Mouse (Mus musculus) kidney, postnatal 36 days (tissue): Measurements from ENCODE around the gene Med12l.

Experiments used
- DNase-seq, 2 experiments: peaks; one replicate each; pipeline ENCODE4 v3.0.0; 2021 to 2022; ENCODE audit warnings: mixed read lengths in 2 of 2

Med12l gene

DNA sequence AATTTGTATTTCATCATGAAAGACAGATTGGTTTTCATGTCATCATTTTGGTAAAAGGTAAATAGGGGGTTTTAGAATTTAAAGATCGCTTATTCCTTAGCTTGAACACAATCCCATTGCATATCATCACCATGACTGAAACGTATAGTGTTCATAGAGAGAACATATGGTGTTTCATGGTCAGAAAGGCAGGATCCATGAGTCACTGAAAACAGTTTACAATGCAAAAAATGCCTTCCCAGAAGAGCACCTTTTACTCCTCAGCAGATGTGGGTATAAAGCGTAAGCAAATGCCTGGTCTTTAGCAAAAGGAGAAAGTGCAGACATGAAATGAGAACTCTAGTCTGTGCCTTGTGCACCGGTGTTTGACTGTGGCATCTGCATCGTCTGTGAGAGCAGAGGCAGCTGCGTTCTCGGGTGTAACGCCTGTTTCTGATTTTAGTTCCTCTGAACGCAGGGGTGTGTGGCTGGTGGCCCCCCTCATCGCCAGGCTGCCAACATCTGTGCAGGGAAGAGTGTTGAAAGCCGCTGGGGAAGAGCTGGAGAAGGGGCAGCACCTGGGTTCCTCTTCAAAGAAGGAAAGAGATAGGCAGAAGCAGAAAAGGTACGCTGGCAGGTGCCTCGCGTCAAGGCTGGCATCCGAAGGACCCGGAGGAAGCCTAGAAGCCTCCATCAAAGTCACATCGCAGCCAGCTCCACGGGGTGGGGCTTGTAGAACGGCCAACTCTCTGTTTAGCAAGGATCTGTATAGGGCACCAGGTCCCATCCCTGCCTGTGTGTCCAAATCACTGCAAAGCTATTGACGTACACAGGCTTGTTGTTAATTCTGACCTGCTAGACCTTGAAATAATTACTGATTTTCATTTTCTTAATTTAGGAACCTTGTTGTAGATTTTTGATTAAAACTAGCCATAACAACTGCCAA is 252.4 kb downstream of the Med12l start:
- no peak for DNase-seq

DNA sequence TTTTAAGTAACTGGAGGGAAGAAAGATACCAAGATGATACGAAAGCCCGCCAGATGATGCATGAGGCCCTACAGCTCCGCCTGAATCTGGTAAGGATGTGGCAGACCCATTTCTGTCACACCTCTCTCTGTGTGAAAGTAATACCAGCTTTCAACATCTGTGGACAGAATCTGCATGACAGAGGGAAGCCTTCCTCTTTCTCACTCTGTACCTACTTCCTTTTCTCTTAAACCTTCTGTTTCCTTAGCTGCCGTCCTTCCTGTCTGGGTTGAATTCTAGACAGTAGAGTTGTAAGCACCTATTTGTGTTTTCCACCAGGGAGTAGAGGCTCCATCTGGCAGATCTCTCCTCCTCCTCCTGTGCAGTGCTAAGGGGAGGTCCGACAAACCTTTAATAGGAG is 255.1 kb downstream of the Med12l start:
- DNase-seq = no peak

DNA sequence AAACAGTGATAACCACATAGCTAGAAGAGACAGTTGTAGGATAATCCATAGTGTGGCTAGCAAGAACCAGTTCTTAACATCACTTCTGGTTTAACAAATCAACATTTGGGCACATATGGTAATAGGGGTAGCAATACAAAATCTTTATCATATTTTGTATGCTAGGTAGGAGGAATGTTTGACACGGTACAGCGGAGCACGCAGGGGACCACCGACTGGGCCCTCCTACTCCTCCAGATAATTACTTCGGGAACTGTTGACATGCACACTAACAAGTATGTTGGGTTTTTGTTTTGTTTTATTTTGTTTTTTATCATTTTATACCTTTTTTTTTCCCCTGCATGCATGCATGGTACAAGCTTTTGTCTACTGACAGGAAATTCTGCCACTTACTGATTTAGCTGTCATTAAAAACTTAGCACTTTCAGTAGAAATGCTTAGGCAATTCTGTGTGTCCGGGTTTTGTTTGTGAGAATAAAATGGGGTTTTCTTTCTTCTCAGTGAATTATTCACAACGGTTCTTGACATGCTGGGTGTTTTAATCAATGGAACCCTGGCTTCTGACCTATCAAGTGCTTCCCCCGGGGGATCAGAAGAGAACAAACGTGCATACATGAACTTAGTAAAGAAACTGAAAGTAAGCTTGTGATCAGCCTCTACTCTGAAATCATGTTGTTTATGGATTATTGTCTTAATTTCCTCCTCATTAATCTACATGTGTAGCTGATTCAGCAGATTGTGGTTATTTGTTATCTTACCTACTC is 256.3 kb downstream of the Med12l start:
- no peak for DNase-seq

DNA sequence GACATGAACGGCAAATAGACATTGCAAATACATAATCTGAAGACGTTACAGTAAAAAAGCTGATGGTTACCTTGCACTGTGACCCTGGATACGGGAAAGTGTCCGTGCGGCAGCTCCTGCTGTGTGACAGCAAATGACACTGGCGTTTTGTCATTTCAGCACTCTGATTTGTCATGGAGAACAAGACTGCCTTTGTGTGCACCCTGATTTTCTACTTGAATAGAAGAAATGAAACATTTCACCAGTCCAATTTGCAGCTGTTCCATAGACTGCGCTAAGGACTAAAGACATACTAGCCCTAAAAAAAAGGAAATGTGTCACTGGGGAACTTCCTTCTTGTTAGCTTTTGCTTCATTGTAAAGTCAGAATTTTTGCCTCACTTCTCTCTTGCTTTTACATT is 257.1 kb downstream of the Med12l start, which contains the start of gene P2ry12:
TSS of gene P2ry12 (minus strand) at position 168 of the 400 bp plus-strand sequence.
- no peak for DNase-seq

DNA sequence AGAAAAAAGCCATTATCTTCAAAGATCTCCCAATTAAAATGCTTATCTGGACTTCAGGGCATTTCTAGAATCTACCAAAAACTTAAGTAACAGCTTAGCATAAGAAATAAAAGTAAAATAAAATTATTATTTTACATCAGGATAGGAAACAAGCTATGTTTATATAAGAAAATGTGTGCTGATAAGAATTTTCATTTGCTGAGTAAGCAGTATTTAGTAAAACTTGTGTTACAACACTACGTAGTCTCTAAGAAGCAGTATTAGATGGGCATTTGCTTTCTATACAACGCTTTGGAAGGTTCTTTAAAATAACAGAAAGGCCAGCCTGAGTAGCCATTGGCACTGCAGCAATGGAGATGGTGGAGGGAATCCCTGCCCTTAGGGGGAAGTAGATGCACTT is 257.8 kb downstream of the Med12l start:
- no peak for DNase-seq

DNA sequence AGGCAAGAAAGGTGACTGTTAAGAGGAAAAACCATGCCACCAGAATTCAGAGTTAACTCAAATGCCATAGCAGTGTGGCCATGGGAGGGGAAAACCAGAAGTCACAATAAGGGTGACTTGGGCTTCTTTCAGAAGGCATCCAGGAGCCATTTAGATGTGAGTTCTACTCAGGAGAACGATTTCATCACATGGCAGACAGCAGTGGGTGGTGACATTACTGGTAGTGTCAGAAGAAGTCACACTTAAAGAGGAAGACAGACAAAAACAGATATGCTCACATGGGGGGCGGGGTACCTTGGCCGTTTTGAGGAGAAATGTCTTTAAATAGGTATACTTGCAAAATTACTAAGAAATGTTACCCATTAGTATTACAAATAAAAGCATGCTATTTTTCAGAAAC is 258.4 kb downstream of the Med12l start:
- DNase-seq = no peak

DNA sequence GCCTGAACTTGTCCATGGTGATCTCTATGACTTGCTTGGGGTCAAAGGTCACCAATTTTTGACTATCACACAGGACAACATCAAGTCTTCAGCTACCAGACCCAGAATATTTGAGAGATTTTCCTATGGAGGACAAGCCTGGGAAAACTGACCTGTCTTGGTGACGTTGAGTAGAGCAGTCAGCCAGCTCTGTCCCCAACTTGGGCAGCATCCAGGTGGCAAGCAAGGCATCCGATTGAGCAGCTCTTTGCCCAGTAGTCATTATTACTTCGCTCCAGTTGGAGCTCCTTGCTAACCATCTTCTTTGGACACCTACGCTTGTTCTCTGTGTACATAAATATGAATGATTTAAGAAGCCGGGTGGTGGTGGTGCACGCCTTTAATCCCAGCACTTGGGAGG is 265.2 kb downstream of the Med12l start:
- DNase-seq = no peak

DNA sequence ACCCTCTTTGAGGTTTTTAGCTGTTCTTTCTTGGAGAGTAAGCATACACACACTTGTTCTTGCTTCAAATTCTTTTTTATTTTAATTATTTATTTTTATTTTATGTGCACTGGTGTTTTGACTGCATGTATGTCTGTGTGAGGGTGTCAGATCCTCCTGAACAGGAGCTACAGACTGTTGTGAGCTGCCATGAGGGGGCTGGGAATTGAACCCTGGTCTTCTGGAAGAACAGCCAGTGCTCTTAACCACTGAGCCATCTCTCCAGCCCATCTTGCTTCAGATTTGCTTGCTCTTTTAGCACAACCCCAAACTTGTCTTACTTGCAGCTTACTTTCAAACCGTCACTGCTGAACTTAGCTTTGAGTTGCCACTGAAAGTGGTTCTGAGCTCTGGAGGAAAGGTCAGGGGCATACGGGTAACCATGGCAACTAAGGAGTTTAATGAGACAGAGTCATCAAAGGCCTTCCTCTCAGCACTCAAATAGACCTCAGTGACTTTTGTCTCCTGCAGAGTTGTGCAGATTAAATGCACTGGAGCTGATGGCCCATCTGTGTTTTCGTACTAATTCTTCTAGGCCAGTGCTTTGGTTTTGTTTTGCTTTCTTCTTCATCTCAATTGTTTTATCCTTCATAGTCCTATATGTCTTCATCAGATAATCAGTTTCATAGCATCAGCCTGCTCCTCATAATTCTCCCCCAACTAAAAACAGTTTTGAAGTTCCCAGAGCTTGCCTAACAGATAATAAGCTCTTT is 272.1 kb downstream of the Med12l start:
- no peak for DNase-seq

DNA sequence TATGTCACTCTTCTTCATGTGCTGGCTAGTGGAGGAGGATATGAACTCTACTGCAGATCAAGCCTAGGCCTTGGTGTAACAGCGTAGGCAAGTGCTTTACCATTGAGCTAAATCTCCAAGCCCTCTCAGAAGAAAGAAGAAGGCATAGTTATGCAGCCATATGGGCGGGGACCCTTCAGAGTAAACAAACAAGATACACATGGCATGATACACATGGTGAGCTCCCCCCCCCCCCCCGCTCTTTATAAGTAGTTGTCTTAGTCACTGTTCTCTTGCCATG is 272.6 kb downstream of the Med12l start:
- no peak for DNase-seq

DNA sequence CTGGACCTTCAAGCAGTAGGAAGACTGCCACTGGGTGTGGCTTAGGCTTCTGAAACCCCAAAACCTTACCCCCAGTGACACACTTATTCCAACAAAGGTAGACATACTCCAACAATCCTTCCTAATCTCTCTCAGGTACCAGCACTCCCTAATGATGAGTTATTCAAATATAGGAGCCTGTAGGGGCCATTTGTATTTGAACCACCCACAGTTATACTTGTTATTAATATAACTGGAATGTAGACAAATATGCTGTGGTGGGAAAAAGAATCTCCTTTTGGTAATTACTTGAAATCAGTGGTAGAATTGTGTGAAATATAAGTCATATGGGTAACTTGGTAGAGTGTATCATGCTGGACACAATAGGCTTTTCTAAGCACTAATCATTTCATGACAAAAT is 273.0 kb downstream of the Med12l start:
- DNase-seq = no peak

DNA sequence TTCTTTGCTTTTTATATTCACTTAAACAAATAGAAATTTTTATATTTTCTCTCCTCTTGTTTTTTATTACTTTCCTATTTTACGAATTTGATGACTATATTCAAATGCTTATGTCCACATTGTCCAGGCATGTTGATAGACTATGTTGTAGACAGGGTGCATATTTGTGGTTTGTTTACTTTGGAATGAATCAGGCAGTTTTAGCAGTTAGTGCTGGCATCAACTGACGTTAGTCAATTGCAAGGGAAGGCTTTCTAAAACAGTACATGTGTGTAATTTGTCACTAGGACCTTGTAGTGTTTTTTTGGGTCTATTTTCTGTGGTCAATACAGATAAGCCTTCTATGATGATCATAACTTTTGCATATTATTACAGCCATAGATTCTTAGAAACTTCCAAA is 284.9 kb downstream of the Med12l start:
- DNase-seq = no peak

DNA sequence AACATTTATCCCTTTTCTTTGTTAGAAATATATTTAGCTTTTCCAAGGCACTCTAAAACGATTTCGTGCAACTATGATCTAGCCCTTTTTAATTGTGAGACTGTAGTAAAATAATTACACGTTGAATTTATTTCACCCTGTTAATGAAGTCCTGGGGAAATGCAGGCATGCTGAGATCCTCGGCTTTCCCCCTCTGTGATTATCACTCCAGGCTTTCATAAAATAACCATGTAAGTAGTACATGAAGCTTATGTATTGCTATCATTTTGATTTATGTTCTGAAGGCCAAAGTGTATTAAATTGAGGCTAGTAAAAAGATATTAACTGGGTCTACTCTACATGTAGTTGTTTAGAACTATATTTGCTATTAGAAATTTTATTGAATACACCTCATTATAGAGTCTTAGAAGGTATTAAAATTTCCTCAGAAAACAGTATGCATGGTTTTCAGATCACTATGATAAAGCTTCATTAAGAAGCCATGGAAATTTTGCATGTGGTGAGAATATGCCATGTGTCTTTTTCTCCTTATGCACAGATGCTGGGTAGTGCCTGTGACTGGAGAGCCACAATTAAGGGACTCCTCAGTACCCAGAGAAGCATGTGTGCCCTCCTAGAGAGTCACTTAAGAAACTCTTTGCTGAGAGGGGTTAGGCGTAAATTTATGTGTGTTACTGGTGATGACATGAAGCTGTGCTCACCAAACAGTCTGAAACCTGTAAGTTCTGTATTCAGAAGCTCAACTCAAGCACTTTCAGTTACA is 288.0 kb downstream of the Med12l start:
- DNase-seq = no peak

DNA sequence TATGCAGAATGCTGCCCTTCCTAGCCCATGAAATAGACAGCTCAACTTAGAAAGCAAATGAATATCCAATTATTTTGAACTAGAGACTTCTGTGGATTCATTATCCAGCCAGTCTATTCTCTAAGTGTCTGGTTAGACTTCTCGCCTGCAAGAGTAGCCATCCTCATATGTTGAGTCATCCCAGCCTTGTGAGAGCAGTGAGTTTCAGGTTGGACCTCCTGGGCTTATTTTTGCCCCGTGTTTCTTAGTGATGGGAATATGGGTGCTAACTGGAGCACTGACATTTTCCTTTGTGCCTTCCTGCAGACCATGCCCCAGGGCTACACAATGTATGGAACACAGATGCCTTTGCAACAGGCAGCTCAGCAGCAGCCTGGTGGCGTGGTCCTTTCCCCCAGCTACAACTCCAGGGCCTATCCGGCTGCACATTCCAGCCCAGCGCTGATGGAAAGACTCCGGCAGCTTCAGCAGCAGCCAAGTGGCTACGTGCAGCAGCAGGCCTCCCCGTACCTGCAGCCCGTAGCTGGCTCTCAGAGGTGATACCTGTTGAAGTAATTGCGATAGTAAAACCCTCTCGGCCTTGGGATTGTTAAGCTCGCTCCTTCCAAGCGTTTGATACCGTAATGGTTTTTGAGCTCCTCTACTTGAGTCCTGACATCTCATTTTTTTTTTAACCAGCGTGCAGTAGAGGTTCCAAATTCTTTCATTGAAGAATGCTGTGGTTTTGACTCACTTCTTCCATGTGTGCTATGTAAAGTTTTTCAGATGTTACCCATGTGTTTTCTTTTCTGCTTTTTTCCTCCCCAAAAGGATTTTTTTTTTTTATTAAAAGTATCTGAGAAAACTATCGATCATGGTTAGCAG is 290.3 kb downstream of the Med12l start:
- DNase-seq = no peak

DNA sequence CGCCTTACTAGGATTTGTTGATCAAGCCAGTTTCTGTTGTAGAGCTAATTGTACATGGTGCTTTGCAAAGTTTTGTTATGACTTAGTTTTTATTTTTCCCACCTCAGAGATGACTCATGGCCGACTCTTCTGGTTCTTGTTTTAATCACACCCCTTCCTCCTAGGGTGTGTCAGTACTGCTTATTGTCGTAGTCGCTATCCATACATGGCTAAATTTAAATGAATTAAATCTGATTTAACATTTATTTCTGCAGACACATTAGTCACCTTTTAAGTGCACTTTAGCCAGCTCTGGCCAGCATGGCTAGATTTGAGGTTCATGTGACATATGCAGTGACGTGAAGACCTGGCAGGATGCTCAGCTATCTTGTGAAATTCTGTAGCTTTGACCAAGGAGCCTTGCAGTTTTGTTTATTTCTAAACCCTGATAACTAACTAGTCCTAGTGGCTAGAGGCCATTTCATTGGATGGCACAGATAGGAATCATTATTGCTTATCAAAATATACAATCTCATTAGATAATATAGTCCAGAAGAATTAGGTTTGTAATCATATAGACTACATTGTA is 291.0 kb downstream of the Med12l start:
- DNase-seq = no peak

DNA sequence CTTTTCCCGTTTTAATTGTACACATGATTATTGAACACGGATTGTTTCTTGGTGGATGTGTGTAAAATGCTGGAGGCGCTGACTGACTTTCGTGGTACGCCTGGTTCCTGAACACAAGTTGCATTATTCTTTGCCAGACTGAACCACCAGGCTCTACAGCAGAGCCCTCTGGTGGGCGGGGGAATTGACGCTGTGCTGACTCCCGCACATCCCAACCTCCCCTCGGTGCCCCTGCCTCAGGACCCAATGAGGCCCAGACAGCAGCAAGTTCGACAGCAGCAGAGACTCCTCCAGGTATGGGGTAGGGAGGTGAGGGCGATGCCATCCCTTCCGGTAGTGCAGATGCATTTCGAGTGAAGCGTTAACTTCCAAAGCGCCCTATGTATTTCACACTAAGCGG is 292.0 kb downstream of the Med12l start:
- DNase-seq = no peak

DNA sequence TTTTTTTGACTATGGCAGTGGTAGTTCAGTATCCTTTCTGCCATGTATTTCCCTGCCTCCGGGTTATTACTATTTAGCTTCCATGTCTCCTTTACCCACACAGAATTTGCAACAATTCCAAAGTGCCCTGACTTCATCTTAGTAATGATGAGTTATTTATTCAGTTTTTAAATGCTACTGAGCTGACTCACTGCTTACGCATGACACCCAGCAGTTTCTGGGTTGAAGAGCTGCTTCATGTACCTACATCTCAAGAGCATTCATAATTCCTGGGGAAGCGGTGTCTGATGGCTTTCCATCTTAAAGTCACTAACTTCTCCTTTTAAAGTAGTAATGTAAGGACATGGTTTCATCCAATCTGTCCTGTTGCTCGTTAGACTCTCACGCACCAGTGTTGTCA is 299.3 kb downstream of the Med12l start:
- no peak for DNase-seq

DNA sequence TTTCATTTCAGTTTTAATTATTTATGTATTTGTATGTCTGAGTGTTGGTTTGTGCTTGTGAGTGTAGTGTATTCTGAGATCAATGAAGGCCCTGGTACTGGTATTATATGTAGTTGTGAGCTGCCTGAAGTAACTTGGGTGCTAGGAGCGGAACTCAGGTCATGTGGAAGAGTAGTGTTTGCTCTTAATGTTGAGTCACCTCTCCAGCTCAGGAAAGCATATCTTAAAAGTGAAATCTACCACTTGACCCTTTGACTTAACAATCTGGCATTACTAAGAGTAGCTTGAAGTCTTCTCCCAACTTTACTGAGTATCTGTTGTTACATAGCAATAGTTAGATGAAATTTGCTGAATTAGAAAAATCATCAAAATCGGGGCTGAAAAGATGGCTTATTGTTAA is 299.9 kb downstream of the Med12l start:
- no peak for DNase-seq

DNA sequence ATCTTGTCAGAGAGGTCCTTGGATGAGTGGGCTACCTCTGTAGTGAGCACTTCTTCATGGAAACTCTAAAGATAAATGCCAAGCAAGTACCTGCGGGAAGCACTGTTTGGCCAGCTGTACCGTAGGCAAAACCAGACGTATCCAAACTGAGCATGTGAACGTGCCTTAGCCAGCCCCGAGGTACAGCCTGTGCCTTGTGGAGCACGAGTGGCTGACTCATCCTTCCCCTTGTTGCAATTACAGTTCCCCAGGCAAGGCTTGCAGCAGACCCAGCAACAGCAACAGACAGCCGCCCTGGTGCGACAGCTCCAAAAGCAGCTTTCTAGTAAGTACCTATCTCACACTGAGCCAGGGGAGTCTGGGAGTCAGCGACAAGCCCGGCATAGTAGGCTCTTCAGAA is 307.0 kb downstream of the Med12l start:
- DNase-seq = no peak

DNA sequence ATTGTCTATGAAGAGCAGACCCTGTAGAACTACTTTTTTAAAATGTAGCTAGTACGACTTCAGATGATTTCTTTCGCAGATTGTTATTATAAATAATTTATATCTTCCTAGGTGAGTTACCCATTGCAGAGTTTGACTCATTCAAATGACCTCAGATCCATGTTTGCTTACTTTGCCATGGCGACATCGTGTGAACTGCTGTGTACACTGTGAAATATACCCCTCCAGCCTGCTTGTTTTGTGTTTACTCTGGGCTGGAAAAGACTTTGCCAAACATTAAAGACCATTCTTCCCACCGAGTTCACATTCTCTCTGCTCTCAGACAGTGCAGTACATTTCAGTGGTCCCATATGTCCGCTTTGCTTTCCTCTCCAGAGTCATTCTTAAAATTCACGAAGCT is 310.5 kb downstream of the Med12l start:
- DNase-seq = no peak

DNA sequence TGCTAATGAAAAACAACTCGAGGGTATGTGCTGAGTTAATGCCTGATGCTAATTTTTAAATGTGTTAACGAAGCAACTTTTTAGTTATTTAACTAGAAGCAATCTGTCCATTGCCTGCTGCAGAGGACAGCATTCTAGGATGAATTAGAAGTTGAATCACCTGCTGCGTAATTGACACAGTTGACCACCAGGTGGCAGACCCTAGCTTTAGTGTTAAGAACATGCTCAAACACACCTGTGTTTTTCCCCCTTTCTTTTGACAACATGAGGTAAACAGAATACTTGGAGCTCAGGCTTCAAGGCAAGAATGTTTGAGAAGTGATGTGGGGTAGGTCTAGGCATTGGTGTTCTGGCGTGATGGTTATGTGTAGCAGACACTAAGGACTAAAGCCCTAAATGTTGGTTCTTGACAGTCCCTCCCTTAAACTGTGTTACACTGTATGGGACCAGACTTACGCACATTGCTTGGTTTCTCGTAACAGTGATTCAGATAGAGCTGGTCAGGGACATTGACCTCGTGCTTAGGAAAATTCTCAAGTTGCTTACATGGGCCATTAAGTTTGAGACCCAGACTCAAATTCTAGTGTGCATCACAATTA is 315.8 kb downstream of the Med12l start:
- peak; percentile 40 to 82 for DNase-seq

DNA sequence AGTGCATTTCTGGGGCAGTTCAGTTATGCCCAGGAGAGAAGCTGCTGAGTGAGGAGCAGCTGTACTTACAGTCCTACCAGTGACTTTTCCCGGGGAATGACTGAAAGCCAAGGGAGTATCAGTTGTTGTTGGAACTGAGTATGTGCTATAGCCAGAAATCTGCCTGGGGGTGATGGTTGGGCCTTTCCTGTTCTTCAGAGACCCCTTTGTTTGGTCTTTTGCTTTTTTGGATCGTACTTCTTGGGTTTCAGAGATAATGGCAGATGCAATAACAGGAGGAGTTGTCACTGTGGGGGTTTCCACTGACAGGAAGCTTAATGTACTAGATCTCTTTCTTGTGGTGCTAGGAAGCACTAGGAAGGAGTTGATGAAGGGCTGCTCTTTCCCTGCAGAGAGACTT is 322.9 kb downstream of the Med12l start:
- no peak for DNase-seq
